Mouse (Mus musculus) right cerebral cortex, adult 2 months (tissue): ENCODE measurements at regions not wholly inside any gene's neighbourhood (a gene's known extent, or its start where the extent isn't known, plus 50 kb on each side); places are given as distances from the start of the nearest gene placed in this dataset.

ENCODE experiments used
- DNase-seq, 2 experiments: peaks; one replicate each; pipeline ENCODE4 v3.0.0; 2021 to 2022; ENCODE audit warnings: low spot score in 2 of 2

DNA sequence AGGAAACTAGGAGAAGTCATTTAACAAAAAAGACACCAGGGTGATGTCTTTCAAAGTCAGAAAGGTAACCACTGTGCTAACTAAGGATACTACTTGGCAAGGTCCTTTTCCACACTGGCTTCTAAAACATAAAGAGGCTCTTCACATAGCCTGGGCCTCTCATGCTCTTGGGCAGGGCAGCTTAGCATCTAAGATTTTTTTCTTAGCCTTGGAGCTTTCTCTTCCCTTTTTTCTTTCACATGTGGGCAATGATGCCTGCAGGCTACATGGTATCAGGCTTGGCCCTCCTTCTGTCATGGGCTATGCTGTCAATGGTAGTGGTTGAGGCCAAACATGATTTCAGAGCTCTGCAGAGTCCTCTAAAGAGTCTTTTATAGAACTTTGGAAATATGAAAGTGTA lies 60.6 kb downstream of the Serpinb6d start:
- no peak for DNase-seq

DNA sequence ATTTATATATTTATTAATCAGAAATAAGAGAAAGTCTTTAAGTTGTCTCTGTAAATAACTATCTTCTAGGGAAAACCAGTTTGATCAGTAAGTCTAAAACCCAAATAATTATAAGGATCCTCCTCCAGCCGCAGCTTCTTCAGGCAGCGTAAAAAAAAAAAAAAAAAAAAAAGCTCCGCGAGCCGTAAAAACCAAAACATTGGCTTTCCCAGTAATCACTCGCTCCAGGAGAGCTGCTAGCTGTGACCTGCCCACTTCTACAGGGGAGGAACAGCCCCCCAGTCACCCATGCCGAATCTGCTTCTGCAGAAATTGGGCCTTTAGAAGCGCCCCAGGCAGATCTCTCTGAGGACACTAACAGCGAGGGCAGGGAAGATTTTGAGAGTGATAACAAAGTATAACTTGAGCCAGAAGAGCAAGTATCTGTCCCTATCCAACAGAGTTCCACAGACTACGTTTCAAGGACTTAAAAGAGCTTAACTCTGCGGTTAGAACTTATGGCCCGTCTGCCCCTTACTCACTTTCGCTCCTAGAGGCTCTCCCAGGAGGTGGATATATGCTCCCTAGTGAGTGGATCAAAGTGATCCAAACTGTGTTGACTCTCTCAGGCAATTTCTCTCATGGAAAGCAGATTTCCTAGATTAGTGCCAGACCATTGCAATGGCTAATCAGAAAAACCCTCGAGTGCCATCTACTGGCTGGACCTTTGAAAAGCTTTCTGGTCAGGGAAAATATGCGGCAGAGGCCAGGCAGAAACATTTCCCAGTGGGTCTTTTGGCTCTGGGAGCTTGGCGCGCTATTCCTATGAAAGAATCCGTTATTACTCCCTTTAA lies 80.7 kb downstream of the Serpinb6e start:
- DNase-seq, result peak; percentile 70 to 85

DNA sequence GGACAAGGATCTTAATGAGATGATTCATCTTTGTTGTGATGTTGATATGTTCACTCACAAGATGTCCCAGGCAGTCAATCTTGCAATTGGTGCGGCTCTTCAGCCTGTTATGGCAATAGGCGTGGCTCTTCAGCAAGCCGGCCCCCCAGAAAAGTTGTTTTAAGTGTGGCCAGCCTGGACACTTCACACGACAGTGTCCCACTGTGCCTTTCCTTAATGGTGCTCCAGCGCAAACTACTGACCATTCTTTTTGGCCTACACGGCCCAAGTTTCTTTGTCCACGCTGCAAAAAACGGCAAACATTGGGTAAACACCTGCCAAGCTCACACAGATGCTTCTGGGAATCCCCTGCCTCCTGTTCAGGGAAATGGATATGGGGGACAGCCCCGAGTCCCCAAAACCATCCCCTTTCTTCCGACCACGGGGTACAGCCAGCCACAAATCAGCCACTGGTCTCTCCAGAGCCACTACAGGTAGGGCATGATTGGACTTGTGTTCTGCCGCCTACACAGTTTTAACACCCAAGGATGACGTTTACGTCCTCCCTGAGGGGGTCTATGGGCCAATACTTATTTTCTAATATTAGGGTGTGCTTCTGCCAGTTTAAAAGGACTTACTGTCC lies 79.8 kb downstream of the Serpinb6e start:
- no peak for DNase-seq
